Mouse (Mus musculus) ES-Bruce4 (cell line): ENCODE results near the gene Zbtb25. TPM values are rescaled to one million over a fixed set of nuclear protein-coding genes. Genes with fewer than 3 reads are reported as not detected.

Experiments
- H3K27ac ChIP-seq: 2 replicates; pipeline ENCODE4 v1.5.1; 2012; ENCODE audit warnings: low read length, inconsistent platforms; ENCODE audit not compliant: insufficient read depth
- H3K27me3 ChIP-seq: 2 replicates; pipeline ENCODE4 v1.6.1; 2012; ENCODE audit warnings: mild to moderate bottlenecking, low read length, inconsistent platforms; ENCODE audit not compliant: control insufficient read depth, poor library complexity, insufficient read depth, severe bottlenecking
- H3K36me3 ChIP-seq: 2 replicates; pipeline ENCODE4 v1.6.1; 2012; ENCODE audit warnings: inconsistent platforms, mild to moderate bottlenecking, low read length, moderate library complexity; ENCODE audit not compliant: control insufficient read depth, poor library complexity, insufficient read depth, severe bottlenecking
- H3K4me1 ChIP-seq: one replicate; pipeline ENCODE4 v1.8.1; 2011; ENCODE audit warnings: low read length; ENCODE audit not compliant: control insufficient read depth, insufficient read depth
- H3K4me3 ChIP-seq: 2 replicates; pipeline ENCODE4 v1.5.1; 2011; ENCODE audit warnings: low read depth, mild to moderate bottlenecking, low read length
- H3K9ac ChIP-seq: 2 replicates; pipeline ENCODE4 v1.6.1; 2012; ENCODE audit warnings: low read depth, mild to moderate bottlenecking, inconsistent platforms; ENCODE audit not compliant: poor library complexity, severe bottlenecking
- H3K9me3 ChIP-seq: replicated peaks from 2 replicates; pipeline ENCODE4 v1.6.1; 2012; ENCODE audit warnings: mild to moderate bottlenecking, low read length, inconsistent platforms; ENCODE audit not compliant: control insufficient read depth, poor library complexity, insufficient read depth, severe bottlenecking
- CTCF ChIP-seq: IDR thresholded peaks from one replicate; pipeline ENCODE4 v1.8.1; 2011; ENCODE audit warnings: low read depth, low read length
- EP300 ChIP-seq: IDR thresholded peaks from 2 replicates; pipeline ENCODE4 v1.6.1; 2011; ENCODE audit warnings: low read depth, low read length; ENCODE audit not compliant: insufficient read depth
- POLR2A ChIP-seq: IDR thresholded peaks from one replicate; pipeline ENCODE4 v1.8.1; 2011; ENCODE audit warnings: low read length; ENCODE audit not compliant: insufficient read depth
- polyA plus RNA-seq: library from polyadenylated mRNA; stranded (reverse); fragments of >200 nt; gene quantifications from 2 replicates; pipeline ENCODE4 v1.2.4, GENCODE M21; 2011; ENCODE audit warnings: low read depth; ENCODE audit not compliant: missing spikeins, insufficient read depth, insufficient read length

The Zbtb25 gene
- polyA plus RNA-seq, 1 experiment, result 30.8 TPM

DNA sequence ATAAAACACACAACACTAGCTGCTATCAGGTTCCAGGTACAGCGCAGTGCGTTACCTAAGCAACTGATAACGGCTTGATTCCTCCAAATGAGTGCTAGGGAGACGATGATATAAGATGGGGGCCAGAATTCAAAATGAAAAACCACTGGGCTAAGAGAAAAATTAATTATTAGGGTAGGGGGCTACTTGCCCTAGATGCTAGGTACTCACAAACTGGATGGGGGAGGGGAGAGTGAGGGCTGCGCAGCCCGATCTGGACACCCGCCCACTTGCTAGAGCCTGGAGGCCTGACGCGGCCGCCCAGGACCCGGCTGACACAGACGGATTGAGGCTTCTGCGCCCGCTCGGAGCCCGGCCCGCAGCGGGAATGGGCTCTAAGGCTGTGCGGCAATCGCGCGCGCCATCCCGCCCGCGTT, 604 bp downstream of the Zbtb25 start:
- Histone ChIP-seq H3K36me3 (no peaks in the 10 kb centered on the region), H3K27me3 (no peaks in the 10 kb centered on the region), H3K27ac (no peak overlapping the region), H3K4me1 (no peaks in the 10 kb centered on the region), H3K9ac (peak overlapping the region; percentile 92), H3K9me3 (no peaks in the 10 kb centered on the region), H3K4me3 (peak overlapping the region; percentile 83)
- TF ChIP-seq POLR2A (no peak), CTCF (no peak), EP300 (no peak)

DNA sequence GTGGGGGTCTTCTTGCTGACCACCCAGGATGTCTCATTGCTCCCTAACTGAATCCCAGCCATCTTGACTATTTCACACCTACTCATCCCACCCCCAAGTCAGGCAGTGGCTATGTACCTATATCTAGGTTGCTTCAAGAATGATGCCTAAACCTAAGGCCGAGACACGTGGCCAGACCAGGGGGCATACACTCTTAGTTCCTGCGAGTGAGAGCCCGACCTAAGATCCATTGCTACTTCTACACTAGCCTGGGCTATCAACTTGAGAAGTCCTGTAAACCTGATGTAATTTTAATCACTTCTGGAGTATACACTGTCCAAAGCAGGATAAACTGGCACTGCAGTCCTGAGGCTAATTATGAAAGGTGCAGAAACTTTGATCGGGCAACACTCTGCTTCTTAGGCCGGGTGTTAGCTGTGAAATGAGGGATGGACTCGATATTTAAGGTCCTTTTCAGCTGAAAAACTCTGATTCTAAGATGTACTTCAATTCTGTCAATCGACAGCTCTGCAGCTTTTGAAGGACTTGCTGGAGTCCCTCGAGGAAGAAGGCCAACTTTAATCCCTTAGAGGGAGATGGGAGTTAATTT, 1.1 kb downstream of the Zbtb25 start:
- Histone ChIP-seq H3K4me1 (no peaks in the 10 kb centered on the region), H3K9me3 (no peaks in the 10 kb centered on the region), H3K27ac (no peak overlapping the region), H3K27me3 (no peaks in the 10 kb centered on the region), H3K4me3 (peak overlapping the region; percentile 83), H3K36me3 (no peaks in the 10 kb centered on the region), H3K9ac (peak overlapping the region; percentile 92)
- TF ChIP-seq EP300, result no peak
- no peak for TF ChIP-seq CTCF

DNA sequence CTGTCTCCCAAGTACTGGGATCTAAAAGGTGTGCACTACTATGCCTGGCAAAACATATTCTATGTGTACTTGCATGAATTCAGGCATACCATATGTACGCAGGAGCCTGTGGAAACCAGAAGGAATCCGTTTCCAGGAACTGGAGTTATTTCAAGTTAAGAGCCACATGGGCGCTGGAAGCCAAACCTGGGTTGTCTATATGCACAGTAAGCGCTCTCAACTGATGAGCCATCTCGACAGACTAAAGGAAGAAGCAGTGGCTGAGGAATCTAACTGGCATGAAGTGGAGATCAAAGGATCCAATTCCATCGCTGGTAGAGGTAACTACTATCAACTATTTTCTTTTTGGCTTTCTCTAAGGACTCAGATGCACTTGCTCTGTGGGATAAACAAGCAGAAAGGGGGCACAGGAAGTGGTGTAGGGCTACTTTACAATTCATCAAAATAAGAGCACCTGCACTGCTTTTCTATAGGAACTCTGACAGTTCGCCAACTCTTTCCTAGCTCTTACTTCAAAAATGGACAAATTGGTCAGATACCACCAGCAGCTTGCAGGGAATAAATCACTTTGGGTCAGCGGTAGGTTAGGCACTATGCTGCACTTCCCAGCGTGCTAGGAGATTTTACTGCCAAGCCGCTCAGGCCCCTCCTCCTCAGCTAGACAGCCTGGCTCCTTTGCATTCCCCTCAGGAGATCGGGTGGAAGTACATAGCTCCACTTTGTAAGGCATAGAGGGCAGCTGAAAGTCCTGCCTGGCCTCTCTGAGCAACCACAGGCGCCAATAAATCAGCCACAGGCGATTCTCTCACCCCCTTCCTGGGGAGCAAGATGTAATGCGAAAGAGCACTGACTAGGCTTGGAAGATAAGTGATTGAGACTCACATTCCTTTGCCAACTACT, 2.1 kb downstream of the Zbtb25 start:
- H3K9me3 ChIP-seq, result no peaks in the 10 kb centered on the region
- TF ChIP-seq CTCF (no peak), EP300 (no peak), POLR2A (no peak)
- no peaks in the 10 kb centered on the region for H3K27me3 ChIP-seq
- no peaks in the 10 kb centered on the region for H3K36me3 ChIP-seq
- no peaks in the 10 kb centered on the region for H3K4me1 ChIP-seq
- peak overlapping the region; percentile 4; the same call in 1 of the 2 replicates for H3K4me3 ChIP-seq
- H3K9ac ChIP-seq, result peak overlapping the region; percentile 92; the same call in 1 of the 2 replicates
- H3K27ac ChIP-seq, result 0 out of 2 replicates have a peak overlapping the region, but pooled peaks have one; percentile 42

DNA sequence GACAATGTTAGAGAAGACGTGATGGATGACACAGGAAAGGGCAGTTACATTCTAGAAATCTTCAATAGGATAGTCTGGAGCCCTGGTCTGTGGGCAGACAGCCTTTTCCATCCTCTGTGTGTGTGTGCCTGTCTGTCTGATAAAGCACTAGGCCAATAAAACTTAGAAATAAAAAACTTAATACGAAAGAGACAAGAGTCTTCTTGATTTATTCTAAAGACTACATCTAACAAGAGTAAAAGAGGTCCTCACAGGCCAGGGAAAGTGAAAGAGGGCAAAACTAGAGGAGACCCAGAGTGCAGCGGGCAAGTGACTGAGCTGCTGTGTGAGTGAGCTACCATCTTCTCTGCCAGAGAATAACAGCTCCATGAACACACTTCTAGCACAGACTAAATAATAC, 3.1 kb downstream of the Zbtb25 start:
- no peak overlapping the region for H3K9ac ChIP-seq

DNA sequence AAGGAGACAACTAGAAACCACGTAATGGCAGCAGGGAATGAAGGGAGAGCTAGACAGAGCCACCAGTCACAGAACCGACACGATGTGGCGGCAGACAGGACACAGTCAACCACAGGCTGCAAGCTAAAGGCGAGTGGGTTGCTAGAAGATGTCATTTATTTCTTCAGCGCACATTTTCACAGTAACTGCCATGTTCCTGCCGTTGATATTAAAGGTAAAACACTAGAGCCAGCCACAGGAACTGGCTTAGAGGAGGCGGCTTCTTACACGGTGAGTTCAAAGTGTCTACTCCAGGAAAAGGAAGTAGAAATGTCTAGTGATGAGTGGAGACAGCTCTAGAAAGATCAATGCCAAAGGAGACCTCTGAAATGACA, 7.1 kb downstream of the Zbtb25 start:
- H3K36me3 ChIP-seq, result peaks cover 2% of the 10 kb centered on the region; the same call in 1 of the 2 replicates
- no peaks in the 10 kb centered on the region for H3K9me3 ChIP-seq
- H3K9ac ChIP-seq, result no peak overlapping the region
- no peaks in the 10 kb centered on the region for H3K4me1 ChIP-seq
- TF ChIP-seq EP300, result no peak
- TF ChIP-seq CTCF, result no peak
- TF ChIP-seq POLR2A, result no peak
- no peak overlapping the region for H3K27ac ChIP-seq
- no peaks in the 10 kb centered on the region for H3K27me3 ChIP-seq
- H3K4me3 ChIP-seq, result no peak overlapping the region

More for the DNA sequence above, 3.1 kb downstream of the Zbtb25 start:
- H3K36me3 ChIP-seq, result no peaks in the 10 kb centered on the region
- H3K9me3 ChIP-seq, result no peaks in the 10 kb centered on the region
- no peak overlapping the region for H3K4me3 ChIP-seq
- no peaks in the 10 kb centered on the region for H3K4me1 ChIP-seq
- TF ChIP-seq EP300 (no peak), CTCF (no peak), POLR2A (no peak)
- H3K27me3 ChIP-seq, result no peaks in the 10 kb centered on the region
- no peak overlapping the region for H3K27ac ChIP-seq
